Mouse (Mus musculus) heart, embryonic 10.5 days (tissue): ENCODE measurements around the gene Nhlh1. TPM values are rescaled to one million over a fixed set of nuclear protein-coding genes. Genes with fewer than 3 reads are reported as not detected.

Source experiments
- DNase-seq: peaks from one replicate; pipeline ENCODE4 v3.0.0-alpha.2; 2017; ENCODE audit warnings: low spot score
- H3K27ac ChIP-seq: fragments of 300-500 bp; sonication (generic); 2 replicates; pipeline ENCODE4 v1.5.1; 2016; ENCODE audit warnings: mild to moderate bottlenecking
- H3K27me3 ChIP-seq: fragments of 300-500 bp; sonication (generic); 2 replicates; pipeline ENCODE4 v1.6.1; 2016; ENCODE audit warnings: mild to moderate bottlenecking; ENCODE audit not compliant: poor library complexity, insufficient read depth, severe bottlenecking
- H3K36me3 ChIP-seq: fragments of 300-500 bp; sonication (generic); 2 replicates; pipeline ENCODE4 v1.6.1; 2016; ENCODE audit warnings: mild to moderate bottlenecking, moderate library complexity
- H3K4me1 ChIP-seq: fragments of 300-500 bp; sonication (generic); 2 replicates; pipeline ENCODE4 v1.6.1; 2016; ENCODE audit warnings: mild to moderate bottlenecking
- H3K4me3 ChIP-seq: fragments of 300-500 bp; sonication (generic); 2 replicates; pipeline ENCODE4 v1.5.1; 2016; ENCODE audit warnings: mild to moderate bottlenecking, moderate library complexity
- H3K9me3 ChIP-seq: fragments of 300-500 bp; sonication (generic); 2 replicates; pipeline ENCODE4 v1.6.1; 2016; ENCODE audit warnings: mild to moderate bottlenecking, moderate library complexity
- WGBS: fragments of 180-500 bp; shearing (Covaris S2); methylation state at CpG from one replicate; pipeline ENCODE4 v1.1.7; 2016; 5-methylcytosine and 5-hydroxymethylcytosine counted together
- polyA plus RNA-seq: library from polyadenylated mRNA; unstranded; fragments of >200 nt; fragmentation: Nextera tagmentation; extraction: Ambion mirVana; gene quantifications from 2 replicates; pipeline ENCODE4 v1.2.1, GENCODE M21; 2016

Gene Nhlh1
- polyA plus RNA-seq = 0.09 TPM in 1 of 2 replicates, not detected in the other

GRCm38 (mm10) chr1:172057491-172057921 lies at the start of gene Nhlh1:
Gene Nhlh1 (minus strand): TSS chr1:172057573.
- no peaks in the 10 kb centered on the region for H3K36me3 ChIP-seq
- peaks cover 41% of the 10 kb centered on the region for H3K4me1 ChIP-seq
- no peak within 1 kb of the TSS for H3K4me3 ChIP-seq
- no peaks in the 10 kb centered on the region for H3K9me3 ChIP-seq
- peaks cover 75% of the 10 kb centered on the region for H3K27me3 ChIP-seq
- no peak for DNase-seq
- WGBS = 53% methylated on average over 2 of the region's 2 CpGs
- 0 out of 2 replicates have a peak within 1 kb of the TSS, but pooled peaks have one; percentile 1 for H3K27ac ChIP-seq

- Histone ChIP-seq H3K4me3 (no peak overlapping the region), H3K27me3 (no peaks in the 10 kb centered on the region), H3K9me3 (no peaks in the 10 kb centered on the region), H3K36me3 (peaks cover 97% of the 10 kb centered on the region), H3K27ac (no peak overlapping the region), H3K4me1 (no peaks in the 10 kb centered on the region)
- 88% methylated on average over 11 of the region's 11 CpGs for WGBS
- peak; percentile 38 for DNase-seq
Observed at GRCm38 (mm10) chr1:172105101-172105500, 47.7 kb upstream of the Nhlh1 start.

- no peak overlapping the region for H3K4me3 ChIP-seq
- WGBS = 83% methylated on average over 4 of the region's 4 CpGs
- peaks cover 97% of the 10 kb centered on the region for H3K36me3 ChIP-seq
- DNase-seq = peak; percentile 16
- H3K27ac ChIP-seq = no peak overlapping the region
- no peaks in the 10 kb centered on the region for H3K4me1 ChIP-seq
- H3K27me3 ChIP-seq = no peaks in the 10 kb centered on the region
- H3K9me3 ChIP-seq = no peaks in the 10 kb centered on the region
Observed at GRCm38 (mm10) chr1:172103619-172104018, 46.2 kb upstream of the Nhlh1 start.

GRCm38 (mm10) chr1:172099325-172100033 lies 42.1 kb upstream of the Nhlh1 start:
- 91% methylated on average over 6 of the region's 6 CpGs for WGBS
- Histone ChIP-seq H3K9me3 (no peaks in the 10 kb centered on the region), H3K4me3 (no peak overlapping the region), H3K36me3 (peaks cover 81% of the 10 kb centered on the region), H3K27me3 (no peaks in the 10 kb centered on the region), H3K4me1 (peaks cover 9% of the 10 kb centered on the region; the same call in 1 of the 2 replicates), H3K27ac (no peak overlapping the region)
- DNase-seq = no peak

- 29% methylated on average over 6 of the region's 6 CpGs for WGBS
- no peak overlapping the region for H3K27ac ChIP-seq
- H3K27me3 ChIP-seq = no peaks in the 10 kb centered on the region
- H3K4me1 ChIP-seq = peaks cover 19% of the 10 kb centered on the region
- H3K36me3 ChIP-seq = peaks cover 80% of the 10 kb centered on the region
- H3K9me3 ChIP-seq = no peaks in the 10 kb centered on the region
- H3K4me3 ChIP-seq = no peak overlapping the region
- no peak for DNase-seq
Observed at GRCm38 (mm10) chr1:172095202-172095601, 37.8 kb upstream of the Nhlh1 start.

GRCm38 (mm10) chr1:172094295-172094694 lies 36.9 kb upstream of the Nhlh1 start:
- Histone ChIP-seq H3K27ac (no peak overlapping the region), H3K4me1 (peaks cover 19% of the 10 kb centered on the region), H3K9me3 (no peaks in the 10 kb centered on the region), H3K4me3 (no peak overlapping the region), H3K36me3 (peaks cover 81% of the 10 kb centered on the region), H3K27me3 (no peaks in the 10 kb centered on the region)
- DNase-seq = no peak

- 56% methylated on average over 3 of the region's 3 CpGs for WGBS
Observed at GRCm38 (mm10) chr1:172093522-172093921, 36.1 kb upstream of the Nhlh1 start.

GRCm38 (mm10) chr1:172082899-172083445 lies 25.6 kb upstream of the Nhlh1 start:
- H3K9me3 ChIP-seq = no peaks in the 10 kb centered on the region
- H3K27ac ChIP-seq = peak overlapping the region; percentile 93
- H3K4me1 ChIP-seq = peaks cover 14% of the 10 kb centered on the region; the same call in 1 of the 2 replicates
- peaks cover 26% of the 10 kb centered on the region for H3K36me3 ChIP-seq
- WGBS = 1% methylated on average over 24 of the region's 24 CpGs
- H3K4me3 ChIP-seq = peak overlapping the region; percentile 70
- H3K27me3 ChIP-seq = no peaks in the 10 kb centered on the region
- DNase-seq = no peak

More at GRCm38 (mm10) chr1:172093522-172093921, 36.1 kb upstream of the Nhlh1 start:
- DNase-seq = no peak
- Histone ChIP-seq H3K4me1 (peaks cover 19% of the 10 kb centered on the region), H3K27ac (no peak overlapping the region), H3K4me3 (no peak overlapping the region), H3K27me3 (no peaks in the 10 kb centered on the region), H3K36me3 (peaks cover 81% of the 10 kb centered on the region), H3K9me3 (no peaks in the 10 kb centered on the region)

- Histone ChIP-seq H3K9me3 (no peaks in the 10 kb centered on the region), H3K27ac (peak within 1 kb of the TSS; percentile 93), H3K27me3 (no peaks in the 10 kb centered on the region), H3K36me3 (peaks cover 30% of the 10 kb centered on the region), H3K4me3 (peak within 1 kb of the TSS; percentile 70), H3K4me1 (peaks cover 14% of the 10 kb centered on the region; the same call in 1 of the 2 replicates)
- WGBS = under 1% methylated on average over 40 of the region's 40 CpGs
- peak; percentile 97 for DNase-seq
Observed at GRCm38 (mm10) chr1:172082101-172082898, 24.9 kb upstream of the Nhlh1 start, which contains the start of the genes Copa and Ncstn. Gene Copa (plus strand): TSS chr1:172082529. Gene Ncstn (minus strand): TSS chr1:172082795.

GRCm38 (mm10) chr1:172077981-172078380 lies 20.6 kb upstream of the Nhlh1 start:
- Histone ChIP-seq H3K27me3 (no peaks in the 10 kb centered on the region), H3K36me3 (peaks cover 70% of the 10 kb centered on the region), H3K4me3 (no peak overlapping the region), H3K27ac (no peak overlapping the region), H3K4me1 (no peaks in the 10 kb centered on the region), H3K9me3 (no peaks in the 10 kb centered on the region)
- no peak for DNase-seq
- 26% methylated on average over 5 of the region's 5 CpGs for WGBS

GRCm38 (mm10) chr1:172072604-172073003 lies 15.2 kb upstream of the Nhlh1 start:
- Histone ChIP-seq H3K4me1 (peaks cover 19% of the 10 kb centered on the region), H3K27ac (no peak overlapping the region), H3K27me3 (no peaks in the 10 kb centered on the region), H3K9me3 (no peaks in the 10 kb centered on the region), H3K4me3 (no peak overlapping the region), H3K36me3 (peaks cover 97% of the 10 kb centered on the region)
- no peak for DNase-seq
- WGBS = 93% methylated on average over 7 of the region's 7 CpGs

GRCm38 (mm10) chr1:172071556-172071955 lies 14.2 kb upstream of the Nhlh1 start:
- no peak for DNase-seq
- H3K4me3 ChIP-seq = no peak overlapping the region
- no peaks in the 10 kb centered on the region for H3K27me3 ChIP-seq
- H3K27ac ChIP-seq = no peak overlapping the region
- H3K36me3 ChIP-seq = peaks cover 100% of the 10 kb centered on the region
- 80% methylated on average over 4 of the region's 4 CpGs for WGBS
- peaks cover 20% of the 10 kb centered on the region for H3K4me1 ChIP-seq
- no peaks in the 10 kb centered on the region for H3K9me3 ChIP-seq

- WGBS = 37% methylated on average over 6 of the region's 6 CpGs
- Histone ChIP-seq H3K27ac (no peak overlapping the region), H3K27me3 (no peaks in the 10 kb centered on the region), H3K4me1 (peaks cover 23% of the 10 kb centered on the region), H3K36me3 (peaks cover 99% of the 10 kb centered on the region), H3K4me3 (no peak overlapping the region), H3K9me3 (no peaks in the 10 kb centered on the region)
- no peak for DNase-seq
Observed at GRCm38 (mm10) chr1:172070227-172070626, 12.9 kb upstream of the Nhlh1 start.
